Mouse (Mus musculus) heart, embryonic 11.5 days (tissue): ENCODE data around the gene Gm45062. TPM values are rescaled to one million over a fixed set of nuclear protein-coding genes. Genes with fewer than 3 reads are reported as not detected.

Experiments used
- ATAC-seq: fragments of 200-750 bp; cut with Nextera tagmentation; replicated peaks from 2 replicates; pipeline ENCODE4 v1.8.0; 2017; ENCODE audit warnings: moderate library complexity; ENCODE audit not compliant: insufficient number of reproducible peaks, low FRiP score, low TSS enrichment
- H3K27ac ChIP-seq: fragments of 300-500 bp; sonication (generic); 2 replicates; pipeline ENCODE4 v1.5.1; 2014; ENCODE audit warnings: mild to moderate bottlenecking, low read depth, low read length
- H3K27me3 ChIP-seq: fragments of 300-500 bp; sonication (generic); 2 replicates; pipeline ENCODE4 v1.6.1; 2014; ENCODE audit warnings: mild to moderate bottlenecking, low read length, mixed read lengths; ENCODE audit not compliant: control insufficient read depth, insufficient read depth
- H3K36me3 ChIP-seq: fragments of 300-500 bp; sonication (generic); 2 replicates; pipeline ENCODE4 v1.6.1; 2014; ENCODE audit warnings: mild to moderate bottlenecking, low read length, moderate library complexity, mixed read lengths; ENCODE audit not compliant: control insufficient read depth, insufficient read depth
- H3K4me1 ChIP-seq: fragments of 300-500 bp; sonication (generic); 2 replicates; pipeline ENCODE4 v1.6.1; 2014; ENCODE audit warnings: low read length; ENCODE audit not compliant: control insufficient read depth, insufficient read depth
- H3K4me2 ChIP-seq: fragments of 300-500 bp; sonication (generic); 2 replicates; pipeline ENCODE4 v1.6.1; 2014; ENCODE audit warnings: mild to moderate bottlenecking, moderate library complexity
- H3K4me3 ChIP-seq: fragments of 300-500 bp; sonication (generic); 2 replicates; pipeline ENCODE4 v1.5.1; 2014; ENCODE audit warnings: low read depth, low read length
- H3K9ac ChIP-seq: fragments of 300-500 bp; sonication (generic); 2 replicates; pipeline ENCODE4 v1.6.1; 2014; ENCODE audit warnings: mild to moderate bottlenecking, low read depth, low read length, moderate library complexity
- H3K9me3 ChIP-seq: fragments of 300-500 bp; sonication (generic); replicated peaks from 2 replicates; pipeline ENCODE4 v1.6.1; 2016; ENCODE audit warnings: low read length; ENCODE audit not compliant: control insufficient read depth
- WGBS: fragments of 180-500 bp; shearing (Covaris S2); extraction: QIAGEN DNeasy Blood & Tissue Kit; methylation state at CpG from one replicate; pipeline ENCODE4 v1.1.7; 2014; ENCODE audit not compliant: insufficient replicate concordance; 5-methylcytosine and 5-hydroxymethylcytosine counted together
- polyA plus RNA-seq: library from polyadenylated mRNA; unstranded; fragments of >200 nt; fragmentation: Nextera tagmentation; extraction: Ambion mirVana; gene quantifications from 2 replicates; pipeline ENCODE4 v1.2.1, GENCODE M21; 2014

Gm45062 gene
- polyA plus RNA-seq, 1 experiment from 2014 or later = 6.8 TPM

DNA sequence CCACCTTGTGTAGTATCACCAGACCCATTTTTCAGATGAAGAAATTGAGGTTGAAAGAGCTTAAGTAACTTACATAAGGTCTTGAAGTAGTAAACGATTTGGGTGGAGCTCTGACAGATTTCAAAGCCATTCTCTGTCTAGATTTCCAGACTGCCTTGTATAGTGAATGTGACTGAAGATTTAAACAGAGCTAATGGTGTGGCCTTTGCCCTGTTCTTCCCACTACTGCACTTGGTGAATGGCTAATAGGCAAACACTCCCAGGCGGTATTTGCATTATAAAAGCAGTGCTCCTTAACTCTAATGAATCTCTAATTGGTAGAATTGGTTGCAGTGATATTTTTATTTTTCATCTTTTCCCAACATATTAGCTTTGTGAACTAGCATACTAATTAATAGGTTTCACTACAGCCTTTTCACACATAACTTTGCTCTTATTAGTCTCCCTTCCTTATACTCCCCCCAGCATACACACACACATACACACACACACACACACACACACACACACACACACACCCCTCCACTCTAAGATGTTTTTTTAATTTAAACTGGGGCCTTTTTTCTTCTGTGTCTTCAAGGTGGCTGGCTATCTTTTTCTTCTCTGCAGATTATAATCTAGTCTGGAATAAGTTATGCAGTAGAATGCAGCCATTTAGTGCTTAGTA lies 109.1 kb downstream of the Gm45062 start:
- no peak for ATAC-seq
- H3K9me3 ChIP-seq = no peaks in the 10 kb centered on the region
- no peaks in the 10 kb centered on the region for H3K27me3 ChIP-seq
- H3K36me3 ChIP-seq = no peaks in the 10 kb centered on the region
- no peaks in the 10 kb centered on the region for H3K4me1 ChIP-seq
- H3K4me2 ChIP-seq = no peak overlapping the region
- H3K9ac ChIP-seq = no peak overlapping the region
- no peak overlapping the region for H3K27ac ChIP-seq
- H3K4me3 ChIP-seq = no peak overlapping the region
- WGBS = 74% methylated on average over 2 of the region's 2 CpGs

- H3K27me3 ChIP-seq = no peaks in the 10 kb centered on the region
- H3K4me1 ChIP-seq = no peaks in the 10 kb centered on the region
- H3K36me3 ChIP-seq = no peaks in the 10 kb centered on the region
- H3K4me3 ChIP-seq = no peak overlapping the region
- H3K4me2 ChIP-seq = no peak overlapping the region
- H3K9ac ChIP-seq = no peak overlapping the region
- ATAC-seq = no peak
- 86% methylated on average over 3 of the region's 3 CpGs for WGBS
- H3K9me3 ChIP-seq = no peaks in the 10 kb centered on the region
- no peak overlapping the region for H3K27ac ChIP-seq
These were observed 111.4 kb downstream of the Gm45062 start for GRCm38 (mm10) chr6:8370624-8371023.

DNA sequence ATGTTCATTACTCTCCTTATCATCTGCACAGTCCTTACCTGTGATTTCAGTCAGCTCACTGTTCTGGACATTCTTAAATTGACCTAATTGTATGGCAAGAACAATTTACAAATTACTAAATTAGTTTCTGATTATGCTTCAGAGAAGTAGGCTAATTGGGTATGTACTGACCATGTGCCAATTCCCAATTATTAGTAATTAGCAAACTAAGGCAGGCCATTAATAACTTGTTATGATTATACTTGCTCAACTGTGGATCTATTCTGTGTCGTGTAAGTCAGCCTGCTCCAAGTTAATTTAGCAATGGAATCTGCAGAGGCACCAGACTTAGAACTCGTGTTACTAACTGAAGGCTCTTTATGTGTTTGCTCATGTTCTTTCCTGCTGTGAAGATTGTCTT lies 113.8 kb downstream of the Gm45062 start:
- ATAC-seq = no peak
- H3K4me1 ChIP-seq = no peaks in the 10 kb centered on the region
- 73% methylated on average over 2 of the region's 2 CpGs for WGBS
- H3K27me3 ChIP-seq = no peaks in the 10 kb centered on the region
- no peak overlapping the region for H3K9ac ChIP-seq
- H3K27ac ChIP-seq = no peak overlapping the region
- H3K4me3 ChIP-seq = no peak overlapping the region
- H3K4me2 ChIP-seq = no peak overlapping the region
- no peaks in the 10 kb centered on the region for H3K9me3 ChIP-seq
- no peaks in the 10 kb centered on the region for H3K36me3 ChIP-seq

GRCm38 (mm10) chr6:8373851-8374250 lies 114.6 kb downstream of the Gm45062 start:
- Histone ChIP-seq H3K9ac (no peak overlapping the region), H3K27ac (no peak overlapping the region), H3K36me3 (no peaks in the 10 kb centered on the region), H3K4me2 (no peak overlapping the region), H3K4me1 (no peaks in the 10 kb centered on the region), H3K9me3 (no peaks in the 10 kb centered on the region), H3K4me3 (no peak overlapping the region), H3K27me3 (no peaks in the 10 kb centered on the region)
- WGBS = 49% methylated on average over 8 of the region's 8 CpGs
- ATAC-seq = no peak

GRCm38 (mm10) chr6:8374290-8374689 lies 115.0 kb downstream of the Gm45062 start:
- Histone ChIP-seq H3K27me3 (no peaks in the 10 kb centered on the region), H3K27ac (no peak overlapping the region), H3K9me3 (no peaks in the 10 kb centered on the region), H3K36me3 (no peaks in the 10 kb centered on the region), H3K4me1 (no peaks in the 10 kb centered on the region), H3K4me2 (no peak overlapping the region), H3K4me3 (no peak overlapping the region), H3K9ac (no peak overlapping the region)
- WGBS = 58% methylated on average over 6 of the region's 6 CpGs
- no peak for ATAC-seq

- no peaks in the 10 kb centered on the region for H3K27me3 ChIP-seq
- H3K27ac ChIP-seq = no peak overlapping the region
- H3K4me1 ChIP-seq = no peaks in the 10 kb centered on the region
- 81% methylated on average over 4 of the region's 4 CpGs for WGBS
- H3K4me3 ChIP-seq = no peak overlapping the region
- H3K9ac ChIP-seq = no peak overlapping the region
- no peak for ATAC-seq
- no peak overlapping the region for H3K4me2 ChIP-seq
- no peaks in the 10 kb centered on the region for H3K9me3 ChIP-seq
- H3K36me3 ChIP-seq = no peaks in the 10 kb centered on the region
These were observed 115.5 kb downstream of the Gm45062 start for GRCm38 (mm10) chr6:8374712-8375111.

DNA sequence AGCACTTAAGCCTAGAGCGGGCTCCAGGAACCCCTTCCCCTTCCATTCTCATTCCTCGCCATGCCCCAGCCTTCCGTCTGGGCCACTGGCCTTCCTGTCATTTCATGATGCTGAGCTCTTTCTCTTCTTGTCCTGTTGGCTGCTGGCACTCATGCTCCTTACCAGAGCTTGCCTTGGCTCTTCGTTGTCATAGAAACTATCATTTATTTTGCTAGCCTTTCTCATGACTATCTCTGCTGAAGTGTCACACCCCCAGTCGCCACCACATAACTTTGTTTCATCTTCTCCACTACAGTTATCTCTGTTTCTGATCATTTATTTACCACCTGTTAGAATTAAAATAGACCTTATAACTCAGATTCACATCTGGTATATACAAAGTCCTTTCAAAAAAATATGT lies 117.1 kb downstream of the Gm45062 start:
- no peak for ATAC-seq
- Histone ChIP-seq H3K36me3 (no peaks in the 10 kb centered on the region), H3K27me3 (no peaks in the 10 kb centered on the region), H3K4me3 (no peak overlapping the region), H3K27ac (no peak overlapping the region), H3K9me3 (no peaks in the 10 kb centered on the region), H3K4me1 (no peaks in the 10 kb centered on the region), H3K4me2 (no peak overlapping the region), H3K9ac (no peak overlapping the region)
- WGBS = 90% methylated on average over 5 of the region's 5 CpGs

DNA sequence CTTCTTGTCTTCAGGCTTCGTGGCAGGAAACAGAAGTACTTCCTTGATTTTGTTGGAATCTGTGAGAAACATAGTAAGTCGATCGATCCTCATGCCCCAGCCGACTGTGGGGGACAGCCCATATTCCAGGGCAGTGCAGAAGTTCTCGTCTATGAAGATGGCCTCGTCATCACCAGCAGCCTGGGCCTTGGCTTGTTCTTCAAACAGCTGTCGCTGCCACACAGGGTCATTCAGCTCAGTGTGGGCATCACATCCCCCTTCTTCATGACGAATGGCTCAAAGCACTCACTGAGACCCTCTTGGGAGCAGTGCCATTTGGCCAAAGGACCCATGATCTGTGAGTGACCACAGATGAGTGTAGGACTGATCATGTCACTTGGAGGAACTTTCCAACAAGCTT lies 118.4 kb downstream of the Gm45062 start:
- Histone ChIP-seq H3K4me1 (no peaks in the 10 kb centered on the region), H3K27ac (no peak overlapping the region), H3K27me3 (no peaks in the 10 kb centered on the region), H3K4me3 (no peak overlapping the region), H3K9ac (no peak overlapping the region), H3K36me3 (no peaks in the 10 kb centered on the region), H3K9me3 (no peaks in the 10 kb centered on the region), H3K4me2 (no peak overlapping the region)
- 84% methylated on average over 8 of the region's 8 CpGs for WGBS
- no peak for ATAC-seq

DNA sequence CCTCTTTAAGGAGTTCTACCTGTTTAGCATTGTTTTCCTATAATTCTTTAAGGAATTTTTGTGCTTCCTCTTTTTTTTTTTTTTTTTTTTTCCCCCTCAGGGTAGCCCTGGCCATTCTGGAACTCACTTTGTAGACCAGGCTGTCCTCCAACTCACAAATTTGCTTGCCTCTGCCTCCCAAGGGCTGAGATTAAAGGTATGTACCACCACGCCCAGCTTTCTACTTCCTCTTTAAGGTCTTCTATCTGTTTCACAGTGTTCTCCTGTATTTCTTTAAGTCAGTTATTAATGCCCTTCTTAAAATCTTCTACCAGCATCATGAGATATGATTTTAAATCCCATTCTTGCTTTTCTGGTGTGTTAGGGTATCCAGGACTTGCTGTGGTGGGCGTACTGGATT lies 130.1 kb downstream of the Gm45062 start:
- Histone ChIP-seq H3K4me3 (no peak overlapping the region), H3K27me3 (no peaks in the 10 kb centered on the region), H3K4me2 (no peak overlapping the region), H3K36me3 (no peaks in the 10 kb centered on the region), H3K27ac (no peak overlapping the region), H3K9ac (no peak overlapping the region), H3K9me3 (no peaks in the 10 kb centered on the region), H3K4me1 (no peaks in the 10 kb centered on the region)
- WGBS = 86% methylated on average over 2 of the region's 2 CpGs
- ATAC-seq = no peak
